Mouse (Mus musculus) cortical plate, adult 2 months (tissue): ENCODE measurements around the gene Camk1d. TPM values are rescaled to one million over a fixed set of nuclear protein-coding genes. Genes with fewer than 3 reads are reported as not detected.
"Not testable (repeated sequence)": the region's sequence is repeated elsewhere in the genome, so short reads cannot be mapped to it uniquely, and the experiment has no call there.

Experiments
- H3K27ac ChIP-seq: fragments of 200-500 bp; 2 replicates; pipeline ENCODE4 v1.5.1; 2012; ENCODE audit warnings: low read length, control low read depth, inconsistent platforms; ENCODE audit not compliant: insufficient read depth
- H3K4me1 ChIP-seq: fragments of 200-500 bp; 2 replicates; pipeline ENCODE4 v1.6.1; 2011; ENCODE audit warnings: low read length; ENCODE audit not compliant: control insufficient read depth, insufficient read depth
- H3K4me3 ChIP-seq: fragments of 200-500 bp; 2 replicates; pipeline ENCODE4 v1.5.1; 2011; ENCODE audit warnings: mild to moderate bottlenecking, low read length, control low read depth; ENCODE audit not compliant: insufficient read depth
- CTCF ChIP-seq: fragments of 200-500 bp; IDR thresholded peaks from 2 replicates; pipeline ENCODE4 v1.5.1; 2011; ENCODE audit warnings: mild to moderate bottlenecking, control low read depth, low read length; ENCODE audit not compliant: insufficient read depth; ENCODE audit errors: extremely low read depth
- POLR2A ChIP-seq: fragments of 200-500 bp; IDR thresholded peaks from 2 replicates; pipeline ENCODE4 v1.6.1; 2011; ENCODE audit warnings: mild to moderate bottlenecking, low read length, control low read depth; ENCODE audit not compliant: insufficient read depth; ENCODE audit errors: extremely low read depth
- polyA plus RNA-seq: library from polyadenylated mRNA; depleted of rRNA; stranded (reverse); fragments of >200 nt; gene quantifications from 2 replicates; pipeline ENCODE4 v1.2.3, GENCODE M21; 2012; rRNA removed

Gene Camk1d
- polyA plus RNA-seq, 1 experiment = 39.9 TPM

DNA sequence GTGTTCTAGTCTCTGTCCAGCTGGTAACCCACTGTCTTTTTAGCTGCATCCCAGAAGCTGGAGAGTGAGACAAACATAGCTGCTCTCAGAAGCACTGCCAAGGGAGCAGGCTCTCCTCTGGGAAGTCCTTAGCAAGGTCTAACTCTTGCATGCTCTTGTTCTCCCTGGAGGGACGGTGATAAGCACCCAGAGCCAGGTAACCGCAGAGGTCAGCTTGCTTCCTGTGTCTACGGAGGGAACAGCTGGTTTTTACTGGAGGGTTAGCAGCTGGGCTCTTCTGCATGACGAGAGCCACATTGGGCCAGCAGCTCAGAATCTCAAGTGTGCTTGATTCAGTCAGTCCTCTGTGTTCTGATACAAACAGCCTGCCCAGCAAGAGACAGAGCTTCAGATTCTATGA lies 425.7 kb downstream of the Camk1d start:
- no peak overlapping the region for H3K4me3 ChIP-seq
- H3K4me1 ChIP-seq = no peaks in the 10 kb centered on the region
- TF ChIP-seq POLR2A (no peak), CTCF (no peak)
- H3K27ac ChIP-seq = no peak overlapping the region

DNA sequence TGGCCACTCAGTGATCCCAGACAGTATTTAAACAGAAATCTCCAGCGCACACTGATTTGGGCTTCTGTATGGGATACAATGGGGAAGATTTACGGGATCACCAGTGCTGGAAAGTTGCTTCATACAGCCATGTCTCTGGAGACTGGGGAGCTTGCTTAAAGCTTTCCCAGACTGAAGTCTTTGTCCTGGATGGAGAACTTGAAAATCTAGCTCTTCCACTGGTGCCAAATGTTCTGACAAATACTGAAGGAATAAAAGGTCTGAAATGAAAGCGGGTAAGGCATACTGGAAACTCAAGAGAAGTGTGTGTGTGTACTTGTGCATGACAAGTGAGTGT lies 427.3 kb downstream of the Camk1d start:
- Histone ChIP-seq H3K4me3 (no peak overlapping the region), H3K4me1 (no peaks in the 10 kb centered on the region), H3K27ac (no peak overlapping the region)
- TF ChIP-seq POLR2A = no peak
- no peak for TF ChIP-seq CTCF

DNA sequence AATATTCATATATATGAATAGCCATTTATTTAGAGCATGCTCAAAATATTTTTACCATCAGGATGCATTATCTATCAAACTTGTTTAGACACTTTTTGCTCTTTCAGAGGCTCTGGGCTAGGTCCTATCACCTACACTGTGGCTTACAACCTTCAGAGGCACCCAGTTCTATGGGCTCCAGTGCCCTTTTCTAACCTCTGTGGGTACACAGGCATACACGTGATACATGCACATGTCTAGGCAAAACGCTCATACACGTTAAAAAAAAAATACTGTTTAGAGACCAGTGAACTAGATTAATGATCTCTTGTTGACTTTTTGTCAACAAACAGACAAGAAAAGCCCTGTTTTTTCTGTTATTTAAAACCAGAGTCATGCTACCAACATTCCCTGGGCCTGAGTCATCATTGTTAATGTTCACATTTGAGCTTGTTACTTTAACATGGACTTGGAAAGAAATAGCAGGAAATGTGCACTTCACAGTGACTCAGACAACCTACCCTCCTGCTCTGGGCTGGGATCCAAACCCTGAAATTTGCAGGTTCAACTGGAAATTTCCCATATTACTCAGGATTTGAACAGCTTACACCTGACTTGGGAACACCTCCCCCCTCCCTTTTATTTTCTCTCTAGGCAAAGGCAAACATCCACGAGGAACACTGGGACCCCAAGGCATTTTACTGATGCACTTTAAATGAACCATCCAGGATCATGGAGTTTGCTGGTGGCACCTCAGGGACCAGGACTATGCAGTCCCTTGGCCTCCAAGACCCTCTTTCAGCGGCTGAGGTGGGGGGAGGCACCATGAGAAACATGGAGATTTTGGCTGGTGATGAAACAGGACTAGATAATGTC lies 427.9 kb downstream of the Camk1d start:
- Histone ChIP-seq H3K27ac (no peak overlapping the region), H3K4me1 (no peaks in the 10 kb centered on the region), H3K4me3 (no peak overlapping the region)
- TF ChIP-seq POLR2A (no peak), CTCF (no peak)

GRCm38 (mm10) chr2:5284351-5284750 lies 430.0 kb downstream of the Camk1d start:
- TF ChIP-seq POLR2A = no peak
- TF ChIP-seq CTCF = no peak
- Histone ChIP-seq H3K4me1 (no peaks in the 10 kb centered on the region), H3K27ac (no peak overlapping the region), H3K4me3 (no peak overlapping the region)

DNA sequence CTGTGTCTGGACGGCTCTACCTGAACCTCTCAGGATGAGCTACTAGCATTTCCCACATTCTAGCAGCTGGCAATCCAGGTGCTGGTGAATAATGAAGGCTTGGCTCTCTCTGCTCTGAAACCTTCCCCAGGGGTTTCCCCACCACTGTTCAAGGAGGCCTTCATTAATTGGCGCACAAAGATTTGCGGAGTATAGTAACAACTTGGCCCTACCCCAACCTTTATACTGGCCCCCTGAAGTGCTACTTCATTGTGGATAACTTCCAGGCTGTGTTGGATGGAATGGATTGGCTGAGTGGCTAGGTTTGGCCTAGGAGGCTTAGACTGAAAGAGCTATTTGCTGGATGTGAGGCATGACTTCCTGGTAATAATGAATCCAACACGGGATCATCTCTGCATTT lies 431.7 kb downstream of the Camk1d start:
- H3K4me1 ChIP-seq = no peaks in the 10 kb centered on the region
- TF ChIP-seq CTCF (no peak), POLR2A (no peak)
- H3K27ac ChIP-seq = no peak overlapping the region
- no peak overlapping the region for H3K4me3 ChIP-seq

DNA sequence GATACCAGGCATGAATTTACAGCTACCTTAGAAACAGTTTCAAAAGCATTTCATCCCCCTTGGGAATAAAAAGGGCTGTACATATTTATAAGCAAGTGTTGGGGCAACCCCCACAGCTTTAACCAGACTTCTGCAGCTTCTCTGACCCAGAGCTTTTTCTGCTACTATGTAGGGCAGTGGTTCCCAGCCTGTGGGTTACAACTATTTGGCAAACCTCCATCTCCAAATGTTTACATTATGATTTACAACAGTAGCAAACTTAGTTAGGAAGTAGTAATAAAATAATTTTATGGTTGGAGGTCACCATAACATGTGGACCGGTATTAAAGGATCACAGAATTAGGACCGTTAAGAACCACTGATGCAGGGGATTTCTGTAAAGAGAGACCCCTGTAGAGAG lies 446.3 kb downstream of the Camk1d start:
- Histone ChIP-seq H3K4me1 (no peaks in the 10 kb centered on the region), H3K4me3 (no peak overlapping the region), H3K27ac (no peak overlapping the region)
- no peak for TF ChIP-seq POLR2A
- no peak for TF ChIP-seq CTCF

GRCm38 (mm10) chr2:5262279-5262678 lies 452.0 kb downstream of the Camk1d start:
- no peak for TF ChIP-seq CTCF
- Histone ChIP-seq H3K4me3 (no peak overlapping the region), H3K27ac (no peak overlapping the region), H3K4me1 (no peaks in the 10 kb centered on the region)

GRCm38 (mm10) chr2:5258250-5258649 lies 456.1 kb downstream of the Camk1d start:
- TF ChIP-seq POLR2A = no peak
- no peak for TF ChIP-seq CTCF
- Histone ChIP-seq H3K4me3 (no peak overlapping the region), H3K4me1 (no peaks in the 10 kb centered on the region), H3K27ac (no peak overlapping the region)

DNA sequence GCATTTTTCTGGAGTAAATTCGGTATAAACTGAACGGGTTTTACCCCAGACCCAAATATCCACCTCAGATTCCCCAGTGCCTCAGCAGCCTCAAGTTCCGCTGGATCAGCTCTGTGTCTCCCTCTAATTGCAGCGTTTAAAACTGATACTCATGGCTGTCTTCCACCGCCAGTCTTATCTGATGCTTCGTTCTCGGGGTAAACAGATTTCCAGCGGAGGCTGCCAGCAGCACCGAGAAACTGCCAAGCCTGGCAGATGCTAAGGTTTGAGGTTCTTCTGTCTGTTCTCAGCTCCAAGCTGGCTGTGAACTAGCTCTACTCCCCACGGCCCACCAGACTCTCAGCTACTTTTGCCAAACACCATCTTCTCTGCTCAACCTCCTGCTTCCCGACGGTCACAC lies 464.3 kb downstream of the Camk1d start:
- Histone ChIP-seq H3K4me1 (peaks cover 3% of the 10 kb centered on the region), H3K4me3 (no peak overlapping the region), H3K27ac (no peak overlapping the region)
- no peak for TF ChIP-seq POLR2A
- peak; percentile 51 for TF ChIP-seq CTCF

GRCm38 (mm10) chr2:5249199-5249598 lies 465.1 kb downstream of the Camk1d start:
- H3K27ac ChIP-seq, H3K4me1 ChIP-seq, H3K4me3 ChIP-seq: not testable (repeated sequence)

Other genes starting within 250 kb of the Camk1d start
- 11.4 and 12.4 TPM in 2 replicates for gene Nudt5, start 130.5 kb upstream of the Camk1d start, polyA plus RNA-seq
- gene Cdc123, start 130.6 kb upstream of the Camk1d start, polyA plus RNA-seq = 118 and 126 TPM in 2 replicates
- gene Gm13199, start 148.4 kb upstream of the Camk1d start, polyA plus RNA-seq = 4.9 and 6.5 TPM in 2 replicates
- gene Sec61a2, start 180.9 kb upstream of the Camk1d start, polyA plus RNA-seq = 171 and 187 TPM in 2 replicates
- gene Dhtkd1, start 228.3 kb upstream of the Camk1d start, polyA plus RNA-seq = 8.6 and 9.0 TPM in 2 replicates
- 19.0 and 20.8 TPM in 2 replicates for gene Upf2, start 237.0 kb upstream of the Camk1d start, polyA plus RNA-seq